Mouse (Mus musculus) MEL (cell line): ENCODE measurements around the gene Atp5e.

Experiments used
- ELF1 ChIP-seq: IDR thresholded peaks from 2 replicates; pipeline ENCODE4 v1.6.1; 2014; ENCODE audit warnings: low read depth, mild to moderate bottlenecking, inconsistent platforms, low read length, improper control_type of control experiment, moderate library complexity
- NRF1 ChIP-seq: IDR thresholded peaks from 2 replicates; pipeline ENCODE4 v1.6.1; 2014; ENCODE audit warnings: low read depth, mild to moderate bottlenecking, inconsistent platforms, low read length, improper control_type of control experiment, moderate library complexity; ENCODE audit not compliant: poor library complexity, insufficient read depth, severe bottlenecking
- POLR2A ChIP-seq, 2 experiments: IDR thresholded peaks; 2 replicates each; pipeline ENCODE4 v1.6.1; 2011 to 2012; ENCODE audit warnings: low read length in 2 of 2, mild to moderate bottlenecking in 2 of 2, control low read depth in 1 of 2, improper control_type of control experiment in 1 of 2, low read depth in 1 of 2, moderate library complexity in 1 of 2; ENCODE audit not compliant: control insufficient read depth in 1 of 2, insufficient read depth in 1 of 2, poor library complexity in 1 of 2

- TF ChIP-seq ELF1 (no peak), NRF1 (no peak), POLR2A (IDR thresholded peaks at IDR 0.05; ENCODE audit: control insufficient read depth in 1 of 2, insufficient read depth in 1 of 2, low read depth in 1 of 2, low read length in 2 of 2, poor library complexity in 1 of 2) (no peak)
Observed at GRCm38 (mm10) chr2:174450353-174450752, 13.6 kb downstream of the Atp5e start, which contains the start of gene Tubb1.
